Mouse (Mus musculus) gastrocnemius, adult 2 months (tissue): ENCODE measurements around the gene Tnpo1. TPM values are rescaled to one million over a fixed set of nuclear protein-coding genes. Genes with fewer than 3 reads are reported as not detected.
"Not testable (repeated sequence)": the region's sequence is repeated elsewhere in the genome, so short reads cannot be mapped to it uniquely, and the experiment has no call there.

Experiments used
- DNase-seq: peaks from one replicate; pipeline ENCODE4 v3.0.0; 2022
- H3K27ac ChIP-seq: fragments of 200-600 bp; 2 replicates; pipeline ENCODE4 v1.8.1; 2022; ENCODE audit warnings: mild to moderate bottlenecking
- H3K4me3 ChIP-seq: fragments of 200-600 bp; 2 replicates; pipeline ENCODE4 v1.8.1; 2022; ENCODE audit warnings: mild to moderate bottlenecking, moderate library complexity
- CTCF ChIP-seq: fragments of 200-600 bp; IDR thresholded peaks from 2 replicates; pipeline ENCODE4 v1.8.1; 2022; ENCODE audit warnings: antibody characterized with exemption, mild to moderate bottlenecking, moderate library complexity
- intact Hi-C: fragments of 180-260 bp; cut with DNase I; formaldehyde crosslinking; loops from one replicate; pipeline ENCODE4 v1.15.1; 2025
- total RNA-seq, 2 experiments: library from RNA; stranded (reverse); gene quantifications; 2 replicates each; pipeline ENCODE4 v1.2.3; 2021

The Tnpo1 gene
- total RNA-seq, 2 experiments from 2014 or later, result 32.2 to 39.3 TPM

DNA sequence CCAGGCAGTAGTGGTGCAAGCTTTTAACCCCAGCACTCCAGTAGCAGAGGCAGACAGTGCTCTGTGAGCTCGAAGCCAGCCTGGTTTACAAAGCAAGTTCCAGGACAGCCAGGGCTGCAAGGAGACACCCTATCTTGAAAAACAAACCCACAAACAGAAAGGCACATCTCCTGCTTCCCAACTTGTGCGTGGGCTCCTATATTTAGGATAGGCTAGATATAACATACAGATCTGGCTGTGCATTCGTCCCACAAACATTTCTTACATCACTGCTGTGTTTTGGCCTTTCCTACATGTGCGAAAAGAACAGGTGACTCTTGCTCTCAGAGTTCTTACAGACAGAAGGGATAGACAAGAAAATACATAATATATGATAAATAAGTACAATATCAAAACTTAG lies 100.6 kb downstream of the Tnpo1 start:
- H3K4me3 ChIP-seq, result no peak overlapping the region
- no peak overlapping the region for H3K27ac ChIP-seq
- intact Hi-C loops, result no loop called here
- no peak for TF ChIP-seq CTCF
- DNase-seq, result no peak

DNA sequence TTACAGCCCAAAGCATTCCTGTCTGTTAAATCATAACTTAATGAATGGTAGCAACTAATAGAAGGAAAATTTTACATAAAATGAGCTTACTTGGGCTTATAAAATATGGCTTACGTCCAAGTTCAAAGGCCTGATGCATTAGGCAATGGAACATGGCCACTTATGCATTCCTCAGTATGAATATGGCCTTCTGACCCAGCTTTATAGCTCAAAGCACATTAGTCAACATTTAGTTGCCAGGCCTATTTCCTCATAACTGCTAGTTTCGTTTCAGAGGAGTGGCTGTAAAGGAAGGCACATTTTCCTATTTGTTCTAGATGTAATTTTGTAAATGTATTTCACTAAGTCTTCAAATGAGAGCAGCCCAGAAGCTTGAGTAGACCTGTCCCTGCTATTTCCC lies 107.1 kb downstream of the Tnpo1 start:
- no peak for TF ChIP-seq CTCF
- intact Hi-C loops, result no loop called here
- no peak for DNase-seq
- H3K27ac ChIP-seq, result no peak overlapping the region
- no peak overlapping the region for H3K4me3 ChIP-seq

DNA sequence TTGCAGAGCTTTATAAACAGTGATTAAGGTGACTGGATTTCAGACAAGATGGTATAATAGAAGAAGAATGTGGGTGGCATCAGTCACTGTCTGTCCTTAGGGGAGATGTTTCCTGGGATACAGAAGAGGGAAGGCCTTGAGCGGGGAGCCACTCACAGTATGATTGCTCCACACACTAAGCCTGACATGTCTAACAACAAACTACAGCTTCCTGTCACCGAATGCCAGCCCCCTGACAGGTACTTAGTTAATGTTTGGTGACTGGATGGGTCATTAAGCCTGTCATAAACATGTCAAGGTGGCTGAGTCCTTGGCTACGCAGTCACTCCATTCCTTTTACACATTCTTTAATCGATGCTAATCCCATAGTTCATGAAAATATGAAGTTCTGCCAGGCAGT lies 108.0 kb downstream of the Tnpo1 start:
- intact Hi-C loops, result no loop called here
- DNase-seq, result no peak
- Histone ChIP-seq H3K4me3 (no peak overlapping the region), H3K27ac (no peak overlapping the region)
- TF ChIP-seq CTCF, result no peak

DNA sequence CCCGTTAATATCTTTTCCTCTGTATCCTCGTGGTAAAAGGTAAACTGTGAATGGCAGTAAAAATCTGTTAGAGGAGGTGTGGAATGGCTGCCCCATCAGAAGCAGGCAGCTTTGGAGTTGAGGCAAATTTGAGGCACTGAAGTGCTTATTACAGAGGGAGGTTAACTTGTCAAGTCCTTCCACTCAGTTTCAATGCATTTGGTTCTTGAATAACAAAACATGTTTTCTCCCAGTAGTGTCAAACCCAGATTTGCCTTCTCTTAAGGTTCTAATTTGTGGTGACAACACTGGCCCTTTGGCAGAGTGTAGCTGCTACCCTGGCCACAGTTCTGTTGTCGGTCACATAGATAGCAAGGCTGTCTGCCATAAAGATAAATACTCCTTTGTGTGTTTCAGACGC lies 108.4 kb downstream of the Tnpo1 start:
- intact Hi-C loops, result no loop called here
- no peak overlapping the region for H3K27ac ChIP-seq

DNA sequence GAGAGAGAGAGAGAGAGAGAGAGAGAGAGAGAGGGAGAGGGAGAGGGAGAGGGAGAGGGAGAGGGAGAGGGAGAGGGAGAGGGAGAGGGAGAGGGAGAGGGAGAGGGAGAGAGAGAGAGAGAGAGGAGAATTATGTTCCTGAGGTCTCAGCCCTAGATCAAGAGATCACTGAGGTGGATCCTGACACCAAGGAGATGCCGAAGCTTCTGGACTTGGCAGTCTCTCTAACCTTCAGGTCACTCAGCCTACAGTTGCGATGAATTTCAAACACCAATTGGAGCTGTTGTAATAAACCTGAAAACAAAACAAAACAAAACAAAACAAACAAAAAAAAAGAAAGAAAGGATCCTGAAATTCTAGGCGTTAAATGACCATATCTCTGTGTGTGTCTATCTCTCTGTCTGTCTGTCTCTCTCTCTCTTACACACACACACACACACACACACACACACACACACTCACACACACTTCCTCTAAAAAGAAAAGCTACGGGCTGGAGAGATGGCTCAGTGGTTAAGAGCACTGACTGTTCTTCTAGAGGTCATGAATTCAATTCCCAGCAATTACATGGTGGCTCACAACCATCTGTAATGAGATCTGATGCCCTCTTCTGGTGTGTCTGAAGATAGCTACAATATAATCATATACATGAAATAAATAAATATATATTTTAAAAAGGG lies 109.1 kb downstream of the Tnpo1 start:
- H3K27ac ChIP-seq, DNase-seq, H3K4me3 ChIP-seq, intact Hi-C loops: not testable (repeated sequence)

More for the DNA sequence above, 108.4 kb downstream of the Tnpo1 start:
- no peak for TF ChIP-seq CTCF
- no peak overlapping the region for H3K4me3 ChIP-seq
- DNase-seq, result no peak

DNA sequence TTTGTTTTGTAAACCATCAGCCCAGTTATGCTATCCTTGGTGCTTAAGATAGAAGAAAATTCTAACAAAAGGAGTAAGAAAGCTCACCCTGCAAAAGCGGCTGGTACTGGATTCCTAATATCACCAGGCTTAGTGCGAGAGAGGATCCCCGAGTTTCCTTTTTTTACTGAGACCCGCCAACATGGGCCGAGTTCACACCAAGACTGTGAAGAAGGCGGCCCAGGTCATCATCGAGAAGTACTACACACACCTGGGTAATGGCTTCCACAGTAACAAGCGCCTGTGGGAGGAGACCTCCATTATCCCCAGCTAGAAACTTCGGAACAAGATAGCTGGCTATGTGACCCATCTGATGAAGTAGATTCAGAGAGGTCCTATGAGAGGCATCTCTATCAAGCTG lies 109.6 kb downstream of the Tnpo1 start:
- intact Hi-C loops, result no loop called here
- TF ChIP-seq CTCF, result no peak
- Histone ChIP-seq H3K27ac (peak overlapping the region; percentile 98; the same call in 1 of the 2 replicates), H3K4me3 (no peak overlapping the region)
- DNase-seq, result no peak

DNA sequence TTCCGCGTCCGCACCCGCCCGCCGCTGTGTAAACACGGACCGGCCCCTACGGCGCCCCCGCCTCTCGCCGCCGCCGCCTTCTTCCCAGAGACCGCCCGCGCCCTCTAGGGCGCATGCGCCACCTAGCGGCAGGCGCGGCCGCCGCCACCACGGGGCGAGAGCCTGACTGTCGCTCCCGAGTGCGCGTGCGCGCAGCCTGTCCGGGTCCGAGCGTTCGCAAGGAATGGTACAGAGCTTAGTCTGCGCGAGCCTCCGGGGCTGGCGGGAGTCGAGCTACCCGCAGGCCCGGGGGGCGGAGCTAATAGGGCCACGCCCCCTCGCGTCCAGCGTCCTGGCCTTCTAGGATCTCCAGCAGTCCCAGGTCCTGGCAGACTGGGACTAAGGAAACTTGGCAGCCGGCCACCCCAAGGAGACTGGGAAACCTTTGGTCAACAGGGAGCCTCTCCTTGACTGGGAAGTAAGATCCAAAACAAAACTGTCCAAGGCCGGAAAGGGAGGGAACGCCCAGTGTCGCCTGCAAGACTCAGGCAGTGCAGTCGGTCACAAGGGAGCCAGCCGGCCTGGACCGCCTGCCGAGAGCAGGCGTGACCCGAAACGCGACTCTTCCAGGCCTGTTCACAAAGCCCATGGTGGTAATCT lies 110.9 kb downstream of the Tnpo1 start, which contains the start of gene Fcho2:
Fcho2 (minus strand) TSS at position 303 of the 639 bp plus-strand sequence.
- intact Hi-C loops, result no loop called here
- TF ChIP-seq CTCF, result peak; percentile 94; the same call in 1 of the 2 replicates
- H3K27ac ChIP-seq, result peak within 1 kb of the TSS; percentile 98
- peak within 1 kb of the TSS; percentile 84 for H3K4me3 ChIP-seq
- DNase-seq, result peak; percentile 99

DNA sequence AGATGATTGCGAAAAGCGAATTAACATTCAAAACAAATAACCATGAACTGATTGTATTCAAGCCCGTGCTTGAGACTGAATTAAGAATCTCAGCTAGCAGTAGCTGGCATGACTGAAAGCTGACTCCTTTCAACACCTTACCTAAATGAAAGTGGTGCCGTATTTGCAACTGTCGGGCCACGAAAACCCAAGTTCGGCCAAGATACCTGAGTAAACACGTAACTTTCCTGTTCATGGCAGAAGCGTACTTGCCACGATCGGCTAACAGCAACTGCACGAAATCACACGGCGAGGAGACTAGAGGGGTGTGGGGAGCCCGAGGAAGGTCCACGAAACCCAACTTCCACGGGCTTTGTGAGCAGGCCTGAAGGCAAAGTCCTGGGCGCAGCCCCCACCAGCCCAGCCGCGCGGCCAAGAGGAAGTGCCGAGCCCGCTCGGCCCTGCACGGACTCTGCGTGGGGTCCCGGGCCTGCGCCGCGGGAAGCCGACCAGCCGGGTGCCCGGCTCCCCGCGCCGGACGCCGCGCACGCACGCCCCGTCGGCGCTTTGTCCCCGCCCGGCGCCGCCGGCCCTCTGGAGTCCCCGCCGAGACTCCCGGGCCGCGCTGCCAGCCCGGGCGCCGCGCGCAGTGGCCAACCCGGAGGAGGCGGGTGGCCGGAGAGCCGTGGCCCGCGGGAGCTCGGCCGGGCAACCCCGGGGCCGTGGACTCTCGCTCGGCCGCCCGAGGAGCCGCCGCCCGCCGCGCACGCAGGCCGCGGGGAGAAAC lies 111.7 kb downstream of the Tnpo1 start:
- intact Hi-C loops, result no loop called here
- peak overlapping the region; percentile 98 for H3K27ac ChIP-seq
- TF ChIP-seq CTCF, result no peak
- peak; percentile 83 for DNase-seq
- H3K4me3 ChIP-seq, result peak overlapping the region; percentile 84

DNA sequence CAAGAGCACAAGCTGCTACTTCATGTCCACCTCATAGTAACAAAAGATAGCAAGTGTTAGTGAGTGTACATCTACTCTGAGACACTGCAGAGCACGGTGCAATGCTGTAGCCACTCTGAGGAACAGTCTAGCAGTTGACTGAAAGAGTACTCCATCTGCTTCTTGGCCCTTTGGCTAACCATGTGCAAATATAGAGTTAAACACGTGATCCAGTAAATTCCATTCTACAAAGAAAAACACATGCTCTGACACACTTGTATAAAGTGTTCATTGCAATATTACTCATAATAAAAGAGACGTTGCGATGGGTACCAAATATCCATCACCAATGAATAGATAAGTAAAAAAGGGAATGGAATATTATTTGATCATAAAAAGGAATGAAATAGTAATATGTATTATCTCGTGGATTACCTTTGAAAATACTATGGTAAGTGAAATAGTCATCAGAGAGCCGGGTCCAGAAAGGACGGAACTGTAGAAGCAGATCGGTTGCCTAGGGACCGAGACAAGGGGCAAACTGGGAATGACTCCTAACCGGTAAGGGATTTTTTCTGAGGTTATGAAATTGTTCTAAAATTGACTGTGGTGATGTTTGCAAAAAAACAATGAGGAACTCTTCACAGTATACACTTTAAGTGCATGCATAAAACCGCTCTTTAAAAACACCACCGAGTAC lies 112.4 kb downstream of the Tnpo1 start:
- H3K4me3 ChIP-seq, result peak overlapping the region; percentile 84
- intact Hi-C loops, result no loop called here
- H3K27ac ChIP-seq, result peak overlapping the region; percentile 98
- TF ChIP-seq CTCF, result no peak
- no peak for DNase-seq

DNA sequence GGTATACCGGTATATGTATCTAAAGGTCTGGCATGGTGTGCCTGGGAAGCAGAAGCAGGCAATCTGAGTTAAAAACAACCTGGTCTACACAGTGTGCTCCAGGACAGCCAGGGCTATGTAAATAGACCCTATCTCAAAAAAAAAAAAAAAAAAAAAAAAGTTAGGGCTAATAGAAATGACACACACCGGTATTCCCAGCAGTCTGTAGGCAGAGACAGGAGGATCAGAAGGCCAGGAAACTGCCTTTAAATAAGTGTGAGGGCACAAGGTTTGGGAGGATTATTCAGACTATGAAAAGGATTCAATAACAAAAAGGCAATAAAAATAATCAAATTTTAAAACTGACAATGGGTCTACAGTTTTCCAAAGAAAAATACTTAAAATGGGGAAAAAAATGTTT lies 113.0 kb downstream of the Tnpo1 start:
- intact Hi-C loops, result no loop called here
- Histone ChIP-seq H3K27ac (peak overlapping the region; percentile 98), H3K4me3 (peak overlapping the region; percentile 84)
- TF ChIP-seq CTCF, result no peak
- no peak for DNase-seq

DNA sequence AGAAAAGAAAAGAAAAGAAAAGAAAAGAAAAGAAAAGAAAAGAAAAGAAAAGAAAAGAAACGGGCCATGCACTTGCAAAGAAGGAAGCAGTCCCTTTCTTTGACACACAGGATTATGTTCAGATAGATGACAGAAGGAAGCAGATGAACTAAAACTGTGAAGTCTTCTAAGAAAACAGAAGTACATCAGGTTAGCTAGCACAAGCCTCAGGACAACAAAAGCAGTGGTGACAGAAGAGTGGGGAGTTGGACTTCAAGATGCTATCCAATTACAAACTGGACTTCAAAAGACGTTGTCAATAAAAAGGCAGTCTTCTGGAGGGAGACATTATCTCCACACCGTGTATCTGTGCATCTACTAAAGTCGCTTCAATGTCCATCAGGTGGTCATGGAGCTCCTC lies 113.9 kb downstream of the Tnpo1 start:
- intact Hi-C loops, result no loop called here
- no peak for DNase-seq
- peak overlapping the region; percentile 84 for H3K4me3 ChIP-seq
- H3K27ac ChIP-seq, result peak overlapping the region; percentile 17; the same call in 1 of the 2 replicates
- no peak for TF ChIP-seq CTCF

DNA sequence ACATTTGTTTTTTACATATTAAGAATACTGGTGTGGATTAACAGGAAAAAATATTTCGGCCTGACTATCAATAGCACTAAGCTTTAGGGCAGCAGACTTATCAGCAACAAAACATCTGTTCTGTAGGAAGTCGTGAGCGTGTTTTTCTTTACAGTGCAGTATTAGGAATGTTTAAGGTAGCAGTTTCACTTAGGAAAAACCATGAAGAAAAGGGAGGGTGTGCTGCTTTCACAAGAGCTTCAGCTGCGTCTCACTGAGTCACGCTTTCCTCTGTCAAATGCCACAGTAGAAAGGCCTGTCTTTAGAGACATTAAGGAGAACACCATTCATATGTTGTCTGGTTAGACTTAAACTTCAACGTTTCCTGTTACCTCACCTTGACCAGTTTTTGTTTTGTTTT lies 116.0 kb downstream of the Tnpo1 start:
- DNase-seq, result no peak
- intact Hi-C loops, result no loop called here
- Histone ChIP-seq H3K27ac (peak overlapping the region; percentile 44), H3K4me3 (peak overlapping the region; percentile 21)
- TF ChIP-seq CTCF, result no peak
